Mouse (Mus musculus) common myeloid progenitor, adult 5-6 weeks (primary cell): Measurements from ENCODE around the gene Rraga. TPM values are rescaled to one million over a fixed set of nuclear protein-coding genes. Genes with fewer than 3 reads are reported as not detected.

Experiments
- ATAC-seq: replicated peaks from 2 replicates; pipeline ENCODE4 v1.8.0; 2016; ENCODE audit warnings: low read depth, mild to moderate bottlenecking, moderate TSS enrichment, inconsistent platforms; ENCODE audit not compliant: poor library complexity, severe bottlenecking
- total RNA-seq: library from RNA; stranded (forward); fragments of 200-1000, 187-1606 nt; gene quantifications from 2 replicates; pipeline ENCODE4 v1.2.3, GENCODE M21; 2017

The Rraga gene
- 13.5 and 14.3 TPM in 2 replicates for total RNA-seq

- peak; percentile 91 for ATAC-seq
These were observed at the start of gene Rraga for GRCm38 (mm10) chr4:86575283-86575983. Gene Rraga (plus strand): TSS chr4:86575668.

GRCm38 (mm10) chr4:86527162-86528136 is 48.0 kb upstream of the Rraga start:
- ATAC-seq = no peak

DNA sequence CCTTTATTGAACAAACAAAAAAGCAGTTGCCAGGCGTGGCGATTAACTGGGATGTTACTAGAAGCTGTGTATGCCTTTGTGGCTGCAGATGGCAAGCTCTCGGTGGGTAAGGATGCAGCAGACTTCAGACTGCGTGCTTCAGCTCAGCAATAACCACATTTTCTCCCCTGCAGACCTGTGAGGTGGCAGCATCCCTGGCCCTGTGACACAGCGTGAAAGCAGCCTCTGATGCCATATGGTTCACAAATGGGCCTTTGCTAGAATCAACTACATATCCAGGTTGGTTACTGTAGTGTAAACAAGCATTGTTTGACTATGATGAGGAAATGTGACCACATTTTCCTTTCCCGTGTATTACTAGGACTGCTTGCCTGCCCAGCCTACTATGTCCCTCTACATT is 46.3 kb upstream of the Rraga start:
- ATAC-seq = no peak

GRCm38 (mm10) chr4:86533406-86534090 is 41.9 kb upstream of the Rraga start:
- no peak for ATAC-seq

DNA sequence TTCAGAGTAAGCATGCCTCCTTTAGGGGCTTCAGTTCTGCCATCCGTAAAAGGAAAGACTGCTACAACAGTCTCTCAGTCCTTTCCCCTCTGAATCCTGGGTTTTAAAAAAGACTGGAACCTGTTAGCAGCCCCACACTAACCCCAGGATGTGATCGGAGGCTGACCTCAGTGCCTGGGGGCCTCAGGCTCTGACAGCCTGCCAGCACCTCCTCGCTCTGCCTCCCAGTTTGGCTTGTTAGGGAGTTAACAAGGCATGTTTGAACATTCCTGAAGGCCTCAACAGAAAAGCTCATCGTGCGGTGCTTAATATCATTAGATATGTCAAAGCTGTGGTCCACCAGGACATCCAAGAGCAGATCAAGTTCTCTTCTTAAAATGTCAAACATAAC is 41.4 kb upstream of the Rraga start:
- ATAC-seq = no peak

GRCm38 (mm10) chr4:86537972-86538371 is 37.5 kb upstream of the Rraga start:
- ATAC-seq = peak; percentile 52; the same call in 1 of the 2 replicates

GRCm38 (mm10) chr4:86538936-86539335 is 36.5 kb upstream of the Rraga start:
- no peak for ATAC-seq

GRCm38 (mm10) chr4:86541573-86541972 is 33.9 kb upstream of the Rraga start:
- no peak for ATAC-seq

DNA sequence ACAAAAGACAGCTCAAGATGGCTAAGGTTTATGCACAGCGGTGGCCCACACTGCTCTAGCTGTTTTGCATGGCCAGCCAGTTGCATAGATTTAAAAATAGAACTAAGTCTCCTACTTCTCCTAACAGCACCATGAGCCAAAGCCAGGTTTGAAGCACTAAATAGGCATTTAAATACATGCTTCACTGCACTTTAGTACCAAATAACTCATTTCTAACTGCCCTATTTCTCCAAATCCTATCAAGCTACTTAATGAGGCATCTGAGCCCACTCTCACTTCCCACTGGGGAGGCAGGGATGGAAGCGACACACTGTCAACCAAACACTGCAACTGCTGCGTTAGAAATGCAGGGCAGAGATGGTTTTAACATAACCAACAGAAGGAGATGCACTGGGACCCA is 31.5 kb upstream of the Rraga start:
- ATAC-seq = no peak

DNA sequence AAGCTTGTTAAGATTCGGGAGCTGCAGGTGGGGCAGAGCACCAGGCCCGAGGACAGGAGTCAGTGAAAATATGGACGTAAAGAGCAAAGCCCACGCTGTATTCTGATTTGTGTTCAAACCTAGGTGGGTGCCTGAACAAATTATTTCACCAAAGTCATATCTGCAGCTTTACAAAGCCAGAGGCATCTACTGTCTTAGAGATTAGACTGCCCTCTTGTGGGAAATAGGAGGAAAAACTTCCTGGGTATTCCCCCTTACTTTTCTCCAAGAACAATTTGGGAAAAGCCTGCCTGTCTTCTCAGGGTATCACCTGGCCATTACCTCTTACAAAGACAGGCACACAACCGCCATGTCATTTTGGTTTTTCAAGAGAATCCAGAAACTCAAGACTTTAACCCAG is 29.9 kb upstream of the Rraga start:
- no peak for ATAC-seq

DNA sequence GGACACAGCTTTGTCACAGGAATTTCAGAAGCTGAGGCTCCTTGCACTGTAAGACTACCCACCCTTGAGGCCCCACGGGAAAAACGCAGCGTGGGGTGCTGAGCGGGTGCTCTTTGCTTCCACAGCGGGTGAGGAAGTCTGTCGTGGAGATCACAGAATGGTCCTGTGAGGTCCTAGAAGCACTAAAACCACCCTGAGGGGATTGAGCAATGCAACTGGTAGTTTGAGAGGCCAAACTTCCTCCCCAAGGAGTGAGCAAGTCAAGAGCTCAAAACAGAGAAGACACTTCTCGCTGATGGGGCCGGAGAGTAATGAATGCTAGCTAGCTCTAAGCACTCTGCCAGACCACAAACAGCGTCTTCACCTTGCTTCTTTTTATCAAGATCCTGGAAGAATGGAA is 27.1 kb upstream of the Rraga start:
- ATAC-seq = peak; percentile 74

- peak; percentile 77 for ATAC-seq
These were observed 20.3 kb upstream of the Rraga start for GRCm38 (mm10) chr4:86555035-86555707.

DNA sequence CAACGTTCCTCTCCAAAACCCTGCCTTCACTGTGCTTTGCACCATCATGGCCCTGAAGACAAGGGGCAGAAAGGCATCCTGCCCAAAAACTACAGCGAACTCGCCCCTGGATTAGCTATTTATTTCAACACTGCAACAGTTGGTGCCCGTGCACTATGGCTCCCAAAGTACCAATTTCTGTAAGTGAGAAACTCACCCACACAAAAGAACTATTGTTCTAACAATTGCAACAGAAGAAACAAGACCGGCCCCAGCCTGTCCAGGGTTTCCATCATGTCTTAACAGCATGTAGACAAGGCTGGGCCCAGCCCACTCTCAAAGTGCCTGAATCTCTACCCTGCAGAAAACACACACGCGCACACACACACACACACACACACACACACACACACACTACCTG is 18.1 kb upstream of the Rraga start:
- no peak for ATAC-seq

- ATAC-seq = no peak
These were observed 17.2 kb upstream of the Rraga start, which contains the start of gene Saxo1 for GRCm38 (mm10) chr4:86558228-86558627. Gene Saxo1 (minus strand): TSS chr4:86558328.

- no peak for ATAC-seq
These were observed 16.5 kb upstream of the Rraga start for GRCm38 (mm10) chr4:86559006-86559405.

DNA sequence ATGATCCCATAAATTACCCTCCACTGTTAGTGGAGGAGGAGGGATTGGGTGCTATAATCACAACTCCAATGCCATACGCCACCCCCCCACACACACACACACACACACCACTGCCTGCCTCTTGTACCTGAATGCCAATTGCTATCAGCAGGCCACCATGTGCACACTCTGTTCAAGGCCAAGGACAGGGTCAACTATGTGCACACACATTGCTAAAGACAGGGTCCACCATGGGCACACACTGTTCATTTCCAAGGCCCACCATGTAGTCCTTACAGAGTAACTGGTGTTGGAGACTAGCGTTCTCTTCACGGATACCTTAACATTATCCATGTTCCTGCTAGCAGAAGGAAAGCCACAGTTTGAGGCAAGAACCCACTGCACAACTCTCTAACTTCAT is 14.4 kb upstream of the Rraga start:
- ATAC-seq = no peak

- ATAC-seq = peak; percentile 24
These were observed 557 bp upstream of the Rraga start for GRCm38 (mm10) chr4:86574939-86575282.

GRCm38 (mm10) chr4:86576120-86576541 is 663 bp downstream of the Rraga start:
- ATAC-seq = no peak

DNA sequence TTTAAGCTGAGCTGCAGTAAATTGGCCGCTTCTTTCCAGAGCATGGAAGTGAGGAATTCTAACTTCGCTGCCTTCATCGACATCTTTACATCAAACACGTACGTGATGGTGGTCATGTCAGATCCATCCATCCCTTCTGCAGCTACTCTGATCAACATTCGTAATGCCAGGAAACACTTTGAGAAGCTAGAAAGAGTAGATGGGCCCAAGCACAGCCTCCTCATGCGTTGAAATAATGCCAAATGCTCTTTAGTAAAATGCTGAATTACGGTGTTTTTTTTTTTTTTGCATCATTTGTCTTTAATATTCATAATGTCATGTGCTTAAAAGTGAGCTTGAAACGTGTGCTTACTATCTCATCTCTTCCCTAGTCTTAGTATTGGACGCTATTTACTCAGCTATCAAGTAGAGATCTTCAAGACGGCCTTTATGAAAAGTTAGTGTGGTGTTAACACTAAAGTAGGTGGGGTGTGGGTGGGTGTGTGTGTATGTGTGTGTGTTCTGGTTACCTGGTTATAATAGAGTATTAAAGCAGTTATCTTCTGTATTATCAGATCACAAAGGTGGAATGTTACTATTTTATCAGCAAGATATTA is 1.3 kb downstream of the Rraga start:
- no peak for ATAC-seq

- ATAC-seq = peak; percentile 16; the same call in 1 of the 2 replicates
These were observed 4.6 kb downstream of the Rraga start for GRCm38 (mm10) chr4:86580056-86580455.
